Mouse (Mus musculus): Measurements from ENCODE around the gene Ndufs6.

Ndufs6 gene

DNA sequence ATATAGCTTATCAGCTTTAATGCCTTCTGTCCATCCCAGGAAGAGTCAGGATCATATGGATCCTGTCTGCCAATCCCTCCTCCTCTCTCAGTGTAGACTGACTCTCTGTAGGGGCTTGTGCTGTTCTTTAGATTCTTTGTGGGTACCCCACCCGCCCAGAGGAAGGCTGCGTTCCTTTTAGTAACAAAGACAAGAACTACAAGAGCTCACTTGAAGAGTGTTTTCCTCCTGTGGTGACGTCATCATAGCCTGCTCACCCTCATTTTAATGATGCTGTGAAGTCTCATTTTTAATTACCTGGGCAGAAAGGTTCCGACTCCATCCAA, 22.3 kb downstream of the Ndufs6 start:
- no peak for DNase-seq (ENCODE audit: low read depth)

DNA sequence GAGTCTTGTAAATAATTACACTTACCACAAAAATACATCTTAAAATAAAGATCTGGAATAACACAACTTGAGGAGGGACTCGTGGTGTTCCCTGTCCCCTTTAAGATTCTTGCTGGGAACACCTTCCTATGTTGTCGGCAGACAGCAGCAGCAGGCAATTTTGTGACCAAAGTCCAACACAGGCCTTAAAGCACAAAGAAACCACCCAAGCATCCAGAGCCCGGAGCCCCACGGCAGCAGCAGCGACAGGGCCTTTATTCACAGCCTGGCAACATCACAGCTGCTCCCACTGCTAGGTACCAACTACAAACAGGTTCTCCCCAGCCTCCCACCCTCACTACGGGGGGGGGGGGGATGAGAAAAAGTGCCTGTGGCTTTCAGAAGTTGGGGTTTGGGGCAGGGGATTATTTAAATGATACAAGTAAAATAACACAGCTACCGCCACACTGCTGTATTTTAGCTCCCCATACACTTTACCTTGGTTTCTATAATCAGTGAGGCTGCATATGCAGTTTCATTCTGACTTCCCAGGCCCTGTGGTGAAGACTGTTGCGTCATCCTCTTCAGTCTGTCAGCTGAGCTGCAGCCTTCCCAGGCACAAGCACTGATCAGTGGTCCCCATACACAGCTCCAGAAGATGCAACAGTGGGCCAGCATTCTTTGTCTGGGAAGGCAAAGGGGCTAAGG, 22.8 kb downstream of the Ndufs6 start:
- no peak for DNase-seq (ENCODE audit: low read depth)

DNA sequence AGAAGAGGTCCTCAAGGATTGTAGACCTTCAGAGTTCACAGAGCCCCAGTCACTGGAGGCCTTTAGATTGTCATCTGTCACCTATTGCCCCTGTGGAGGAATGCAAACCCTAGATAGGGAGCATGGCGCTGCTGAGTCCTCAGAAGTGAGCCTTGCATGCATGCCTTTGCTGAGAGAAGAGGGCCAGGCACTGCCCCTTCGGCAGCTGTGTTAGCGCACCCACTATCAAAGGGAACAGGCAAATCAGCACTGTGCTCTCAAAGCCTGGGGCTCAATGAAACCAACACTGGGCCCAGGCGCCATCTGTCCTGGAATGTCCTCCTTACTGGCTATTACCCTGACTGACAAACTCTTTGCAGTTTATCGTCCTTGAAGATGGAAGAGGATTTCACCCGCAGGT, 23.6 kb downstream of the Ndufs6 start:
- no peak for DNase-seq (ENCODE audit: low read depth)

DNA sequence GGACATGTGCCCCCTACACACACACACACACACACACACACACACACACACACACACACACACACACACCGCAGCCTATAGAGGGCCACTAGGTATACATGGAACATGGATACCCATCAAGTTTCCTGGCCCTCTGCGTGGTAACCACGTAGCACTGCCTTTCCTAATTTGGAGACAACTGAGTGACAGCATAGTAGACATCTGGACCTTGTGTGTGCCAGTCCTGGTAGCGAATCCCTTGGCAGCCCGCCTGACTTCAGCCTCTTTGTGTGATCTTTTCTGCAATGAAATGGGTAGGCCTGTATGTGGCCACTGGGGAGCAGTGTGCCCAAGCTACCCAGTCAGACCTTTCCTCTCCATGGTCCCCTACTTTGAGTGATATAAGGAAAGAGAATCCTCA, 29.0 kb downstream of the Ndufs6 start:
- DNase-seq (ENCODE audit: low read depth), result no peak

DNA sequence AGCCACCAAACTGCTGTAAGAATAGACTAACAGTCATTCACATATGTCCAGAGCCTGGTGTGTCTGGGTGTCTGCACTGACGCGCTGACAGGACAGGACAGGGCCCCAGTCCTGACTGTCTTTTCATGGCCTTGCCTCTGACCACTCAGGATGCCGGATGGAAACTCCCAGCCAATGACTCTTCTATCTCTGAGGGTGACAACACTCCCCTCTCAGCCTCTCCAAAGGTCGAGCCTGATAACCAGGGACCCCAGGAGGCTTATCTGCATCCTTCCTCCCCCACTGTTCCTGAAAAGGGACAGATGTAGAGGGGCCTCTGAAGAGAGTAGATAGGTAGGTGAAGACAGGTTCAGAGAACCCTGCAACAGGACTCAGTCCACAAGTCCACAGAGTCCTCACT, 29.6 kb downstream of the Ndufs6 start:
- no peak for DNase-seq (ENCODE audit: low read depth)

DNA sequence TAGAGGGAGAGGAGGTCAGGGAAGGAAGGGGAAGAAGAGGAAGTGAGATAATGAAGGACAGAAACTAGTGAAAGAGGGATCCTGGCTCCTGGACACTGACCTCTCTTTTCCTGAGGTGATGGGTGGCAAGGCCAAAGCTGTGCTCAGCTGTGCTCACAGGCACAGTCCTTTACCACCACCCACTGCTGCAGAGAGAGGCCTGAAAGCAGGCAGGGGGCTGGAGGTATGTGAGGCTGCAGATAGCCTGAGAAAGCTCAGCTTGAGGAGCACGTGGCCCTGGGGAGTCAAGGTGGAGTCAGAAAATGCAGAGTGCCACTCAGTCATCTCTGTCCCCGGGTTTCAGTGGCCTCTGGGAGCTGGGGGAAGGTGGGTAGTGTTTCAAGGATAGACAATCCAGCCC, 37.2 kb downstream of the Ndufs6 start:
- no peak for DNase-seq (ENCODE audit: low read depth)

DNA sequence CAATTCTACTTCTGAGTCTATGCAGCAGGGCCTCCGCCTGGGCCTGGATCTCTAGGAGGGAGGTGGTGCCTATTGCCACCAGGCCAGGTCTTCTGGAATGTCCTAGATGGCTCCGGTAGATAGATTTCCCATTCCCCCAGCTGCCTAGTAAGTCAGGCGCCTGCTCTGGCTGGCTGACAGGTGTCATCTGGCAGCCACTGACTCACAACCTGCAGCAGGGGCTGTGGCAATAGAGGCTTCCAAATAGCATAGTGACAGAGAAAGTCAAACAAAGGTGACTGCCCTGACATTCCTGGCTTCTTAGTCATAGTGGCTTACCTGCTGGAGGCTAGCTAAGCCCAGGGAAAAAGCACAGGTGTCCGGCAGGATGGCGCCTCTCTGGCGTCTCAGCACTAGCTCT, 38.1 kb downstream of the Ndufs6 start:
- no peak for DNase-seq (ENCODE audit: low read depth)

DNA sequence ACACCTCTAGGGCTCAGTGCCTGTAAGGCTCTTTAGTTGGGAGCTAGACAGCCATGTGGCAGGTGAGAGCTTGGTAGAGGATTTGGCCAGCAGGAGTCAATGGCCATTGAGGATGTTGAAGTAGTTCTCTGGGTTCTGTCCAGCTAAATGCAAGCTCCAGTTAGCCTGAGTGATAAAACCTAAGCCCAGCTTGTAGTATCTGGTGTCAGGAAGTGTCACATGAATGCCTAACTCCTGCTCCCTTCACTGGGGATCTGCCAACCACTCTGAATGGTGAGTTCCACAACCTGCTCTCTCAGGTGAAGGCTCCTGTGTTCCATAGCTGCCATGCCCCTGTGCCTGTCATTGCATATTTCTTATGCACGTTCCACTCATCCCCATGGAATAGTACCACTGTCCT, 44.8 kb downstream of the Ndufs6 start:
- DNase-seq (ENCODE audit: low read depth), result no peak

DNA sequence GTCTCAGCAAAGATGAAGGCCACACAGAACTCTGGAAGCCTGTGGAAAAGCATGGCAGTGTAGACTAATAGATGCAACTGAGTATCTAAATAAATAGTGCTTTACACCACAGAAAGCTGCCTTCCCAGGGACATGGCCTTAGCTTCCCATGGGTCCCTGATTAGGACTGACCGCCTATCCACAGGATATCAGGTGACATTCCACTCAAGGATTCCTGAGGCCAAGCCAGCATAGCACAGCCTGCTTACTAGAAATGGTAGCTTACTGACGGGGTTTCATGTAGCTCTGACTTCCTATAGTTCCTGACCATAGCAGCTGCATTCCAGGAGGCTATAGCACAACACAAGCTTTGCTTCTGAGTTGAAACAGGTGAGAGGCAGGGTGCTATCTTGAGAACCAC, 45.9 kb downstream of the Ndufs6 start:
- no peak for DNase-seq (ENCODE audit: low read depth)

DNA sequence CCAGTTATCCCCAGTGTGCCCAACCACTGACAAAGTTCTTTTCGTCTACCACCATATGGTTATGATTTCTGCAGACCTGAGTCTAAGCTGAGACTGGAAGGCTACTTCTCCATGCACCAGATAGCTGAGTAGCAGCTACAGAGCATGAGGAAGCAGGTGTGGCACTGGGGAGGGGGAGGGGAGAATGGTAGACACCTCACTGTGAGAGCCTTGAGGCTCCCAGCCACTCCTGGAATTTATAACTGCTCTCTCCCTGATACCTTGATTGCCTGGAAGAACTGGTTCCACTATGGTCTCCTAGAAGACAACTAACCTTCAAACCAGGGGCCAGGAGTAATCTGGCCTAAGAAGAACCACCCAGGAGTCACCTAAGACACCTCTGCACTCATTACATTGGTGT, 49.1 kb downstream of the Ndufs6 start:
- DNase-seq (ENCODE audit: low read depth), result no peak

DNA sequence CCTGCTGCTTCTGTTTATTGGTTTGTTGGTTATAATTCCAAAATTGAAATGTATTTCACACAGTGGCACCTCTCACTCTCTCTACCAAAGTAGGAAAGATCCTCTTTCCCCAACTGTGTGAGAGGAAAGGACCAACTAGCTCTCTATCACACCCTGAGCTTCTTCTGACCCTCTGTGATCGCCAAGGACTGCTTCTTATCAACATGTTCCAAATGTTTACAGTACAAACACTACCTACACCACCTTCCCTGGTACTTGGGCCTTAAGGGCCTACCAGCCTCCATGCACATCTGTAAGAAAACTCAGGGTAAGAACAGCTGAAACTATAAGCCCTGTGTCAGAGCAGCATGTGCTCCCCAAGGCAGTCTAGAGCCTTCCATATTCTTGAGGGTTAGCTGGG, 50.5 kb downstream of the Ndufs6 start:
- DNase-seq (ENCODE audit: low read depth), result no peak

DNA sequence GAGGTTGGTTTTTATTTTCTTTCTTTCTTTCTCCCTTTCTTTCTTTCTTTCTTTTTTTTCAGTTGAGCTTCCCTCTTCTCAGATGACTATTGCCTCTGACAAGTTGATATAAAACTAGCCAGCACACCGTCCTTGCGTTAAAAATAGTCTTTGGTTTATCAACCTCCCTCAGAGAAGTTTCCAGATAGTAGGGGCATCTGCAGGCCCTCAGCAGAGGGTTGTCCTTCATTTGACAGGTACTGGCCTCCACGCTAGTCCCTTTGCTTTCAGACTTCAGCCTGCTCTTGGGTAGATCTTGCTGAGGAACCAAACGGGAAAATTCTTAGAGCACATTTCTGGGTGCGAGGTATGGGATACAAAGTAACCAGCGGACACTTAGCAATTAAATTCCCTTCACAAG, 51.0 kb downstream of the Ndufs6 start:
- DNase-seq (ENCODE audit: low read depth), result no peak

DNA sequence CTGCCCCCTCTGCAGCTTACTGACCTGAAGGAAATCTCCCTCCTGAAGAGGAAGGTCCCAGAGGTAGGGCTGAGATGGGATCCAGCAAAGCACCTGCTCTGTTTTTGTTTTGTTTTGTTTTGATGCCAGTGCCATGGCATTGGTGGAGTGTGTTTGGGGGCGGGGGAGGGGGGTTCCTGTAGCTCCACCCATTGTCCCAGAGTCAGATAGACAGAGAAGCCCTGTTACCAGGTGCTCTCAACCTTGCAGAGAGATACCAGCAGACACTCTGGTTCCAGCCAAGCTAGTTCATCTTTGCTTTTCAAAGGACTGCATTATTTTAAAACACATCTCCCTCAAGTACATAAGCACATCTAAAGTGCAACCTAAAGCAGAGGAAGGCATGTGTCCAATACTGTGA, 54.8 kb downstream of the Ndufs6 start:
- no peak for DNase-seq (ENCODE audit: low read depth)

DNA sequence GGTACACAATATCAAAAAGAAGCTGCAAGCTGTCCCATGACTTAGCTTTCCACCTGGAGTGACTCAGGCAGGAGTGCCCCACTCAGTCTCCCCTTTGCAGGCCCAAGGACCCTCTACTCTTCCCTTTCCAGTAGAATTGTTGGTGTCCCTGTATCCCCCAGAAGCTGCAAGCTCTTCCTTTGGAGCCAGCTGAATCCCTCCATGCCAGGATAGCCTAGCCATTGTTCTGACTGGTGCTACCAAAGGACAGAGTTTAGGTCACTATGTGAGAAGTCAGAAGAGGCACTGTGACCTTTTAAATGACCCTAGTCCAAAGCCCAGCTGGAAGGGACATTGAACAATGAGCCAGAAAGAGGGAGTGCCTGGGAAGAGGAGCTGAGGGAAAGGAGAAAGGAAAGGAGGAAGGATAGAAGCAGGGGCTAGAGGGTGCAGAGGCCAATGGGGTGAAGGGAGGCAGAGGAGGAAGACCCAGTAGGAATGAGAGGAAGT, 55.5 kb downstream of the Ndufs6 start:
- no peak for DNase-seq (ENCODE audit: low read depth)

DNA sequence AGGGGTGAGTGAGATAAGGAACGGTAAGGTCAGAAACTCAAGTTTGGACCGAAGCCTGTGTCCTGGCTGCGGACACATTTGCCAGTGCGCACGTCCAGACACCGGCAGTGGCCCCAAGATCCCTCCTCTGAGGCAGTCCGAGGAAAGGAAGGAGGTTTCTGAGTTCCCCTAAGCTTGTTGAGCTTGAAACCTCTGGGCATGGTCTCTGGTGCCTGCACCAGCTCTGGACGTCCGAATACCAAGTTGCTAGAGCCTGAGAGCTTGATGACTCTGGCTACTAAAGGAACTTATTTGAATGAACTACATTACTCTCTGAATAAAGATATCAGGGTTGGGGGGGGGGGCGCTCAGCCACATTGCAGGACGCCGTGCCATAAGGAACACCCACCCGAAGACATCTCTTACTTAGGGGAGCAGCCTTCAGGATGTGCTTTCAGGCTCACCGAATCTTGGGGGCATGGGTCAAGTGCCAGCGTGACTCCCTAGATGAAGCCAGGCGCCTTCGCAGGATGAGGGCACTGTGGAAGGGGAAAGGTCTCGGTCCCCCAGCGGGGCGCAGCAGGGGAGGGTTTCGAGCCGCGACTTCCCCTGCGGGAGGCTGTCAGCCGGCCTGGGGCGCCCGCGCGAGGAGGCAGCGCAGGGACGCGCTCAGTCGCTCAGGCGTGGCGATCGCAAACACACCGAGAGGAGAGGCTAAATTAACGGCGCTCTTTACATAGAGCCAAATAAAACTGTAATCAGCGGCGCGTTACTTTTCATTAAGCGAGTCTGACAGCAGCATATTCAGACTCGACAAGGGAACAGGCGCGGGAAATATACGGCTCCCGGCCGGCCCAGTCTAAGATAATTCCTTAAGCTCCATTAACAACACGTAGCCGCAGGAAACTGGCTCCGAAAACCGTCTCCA, 56.8 kb downstream of the Ndufs6 start:
- DNase-seq (ENCODE audit: low read depth), result no peak

DNA sequence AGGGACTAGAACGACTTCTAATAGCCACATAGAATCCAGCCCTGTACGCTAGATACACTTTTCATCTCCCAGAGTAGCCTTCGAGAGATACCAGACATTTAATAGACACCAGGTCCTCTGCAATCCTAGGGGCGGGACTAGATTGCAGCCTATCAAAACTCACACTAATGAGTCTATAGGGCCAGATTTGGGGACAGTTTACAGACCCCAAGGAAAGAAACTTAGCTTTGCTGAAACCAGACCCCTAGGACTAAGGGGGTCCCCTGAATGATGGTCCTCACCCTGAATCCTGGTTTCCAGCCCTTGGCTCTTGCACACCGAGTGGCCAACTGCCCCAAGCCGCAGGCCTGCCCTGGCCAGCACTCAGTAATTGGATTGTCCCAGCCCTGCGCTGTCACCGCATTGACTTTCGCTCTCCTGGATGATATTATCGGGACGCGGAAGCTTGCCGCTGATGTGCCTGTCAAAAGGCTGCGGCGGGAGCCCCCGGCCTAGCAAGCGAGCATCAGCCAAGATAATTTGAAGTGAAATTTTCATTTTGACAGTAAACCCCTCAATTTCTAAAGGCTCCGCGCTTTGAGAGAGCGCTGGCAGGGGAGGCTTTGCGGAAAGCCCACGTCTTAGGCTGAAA, 57.8 kb downstream of the Ndufs6 start:
- DNase-seq (ENCODE audit: low read depth), result no peak

DNA sequence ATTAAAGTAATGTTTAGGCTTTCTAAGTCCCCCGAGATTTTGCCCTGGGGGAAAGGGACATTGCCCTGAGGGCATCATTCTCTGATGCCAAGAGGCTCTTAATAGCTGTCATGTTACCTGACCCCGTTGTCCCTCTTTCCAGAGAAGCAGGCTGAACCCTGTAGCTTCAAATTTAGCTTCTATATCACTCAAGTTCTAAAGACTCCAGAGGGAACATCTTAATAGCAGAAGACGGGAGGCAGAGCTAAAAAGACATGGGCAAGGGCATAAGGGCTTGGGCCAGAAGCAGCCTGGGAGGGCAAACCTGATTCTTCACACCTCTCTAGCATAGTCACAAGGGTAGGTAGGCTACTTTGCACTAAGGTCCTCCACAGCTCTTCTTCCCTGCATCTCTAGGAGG, 58.5 kb downstream of the Ndufs6 start:
- DNase-seq (ENCODE audit: low read depth), result no peak

Measured in c-Kit-positive CD71-positive TER-119-negative erythroid progenitor cells, embryonic 14.5 days (primary cell).